Mouse (Mus musculus): ENCODE data around the gene Adcy3.

GRCm38 (mm10) chr12:4199271-4199670 lies 66.4 kb downstream of the Adcy3 start:
- TF ChIP-seq POLR2A (IDR thresholded peaks at IDR 0.05; ENCODE audit: low read depth, low read length) (no peak), CTCF (conservative IDR thresholded peaks at IDR 0.05; ENCODE audit: insufficient read depth, insufficient read length, low read depth, low read length) (no peak)

All from kidney, adult 2 months (tissue).